19 mouse cellular contexts compared by ENCODE assay signal in the genomic region with DNA sequence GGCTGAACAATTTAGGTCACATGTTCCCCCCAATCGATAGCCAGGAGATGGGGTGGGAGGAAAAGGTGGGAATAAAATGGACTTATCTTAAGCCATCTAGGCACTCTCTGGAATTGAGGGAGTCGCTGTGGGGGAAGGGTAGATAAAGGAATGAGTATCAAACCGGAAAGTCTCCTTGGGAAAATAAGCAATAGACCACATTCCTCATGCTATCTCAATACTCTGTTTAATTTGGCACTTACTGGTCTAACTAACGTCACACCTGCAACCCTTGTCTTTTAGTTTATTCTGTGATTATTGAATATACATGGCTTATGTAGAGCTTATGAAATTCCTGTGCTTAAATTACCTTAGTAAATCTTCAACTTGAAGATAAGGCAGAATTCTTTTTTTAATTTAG. TPM values are rescaled to one million over a fixed set of nuclear protein-coding genes. Genes with fewer than 3 reads are reported as not detected.
DNase-seq lines count a peak whose midpoint lies in the region; ATAC-seq lines count a peak whose summit lies in the region.
"Had no signal": no experiment of that assay in that cellular context is flagged by ENCODE, and none has a peak within 500 bp of the region (broad histone marks: within the 10 kb centered on the region; RNA-seq: fewer than 3 reads in every experiment).

No protein-coding gene starts in this region.

- no peak overlapping the region for H3K9ac ChIP-seq in intestine, embryonic 16.5 days (ENCODE audit: low read depth, low read length)
- H3K9ac ChIP-seq in intestine, embryonic 15.5 days = no peak overlapping the region
- no peak overlapping the region for H3K9ac ChIP-seq in lung, embryonic 16.5 days (ENCODE audit: low read length)
- H3K9ac ChIP-seq in stomach, embryonic 14.5 days (replicated peaks; ENCODE audit: low read depth, low read length) = no peak overlapping the region
- H3K9ac ChIP-seq in stomach, embryonic 16.5 days (ENCODE audit: low read length) = no peak overlapping the region
- H3K9ac ChIP-seq: hindbrain, embryonic 13.5 days had no signal

- H3K4me2 ChIP-seq in intestine, embryonic 16.5 days (ENCODE audit: low read depth, low read length) = no peak overlapping the region
- H3K4me2 ChIP-seq in intestine, embryonic 15.5 days (replicated peaks) = no peak overlapping the region
- H3K4me2 ChIP-seq in lung, embryonic 16.5 days (ENCODE audit: low read depth, low read length) = no peak overlapping the region
- no peak overlapping the region for H3K4me2 ChIP-seq in stomach, embryonic 14.5 days (replicated peaks; ENCODE audit: low read depth, low read length)
- no peak overlapping the region for H3K4me2 ChIP-seq in stomach, embryonic 16.5 days (ENCODE audit: low read depth, low read length)
- H3K4me2 ChIP-seq: hindbrain, embryonic 13.5 days had no signal

- H3K27me3 ChIP-seq in intestine, embryonic 16.5 days (replicated peaks; ENCODE audit: control insufficient read depth, insufficient read depth, low read length) = no peaks in the 10 kb centered on the region
- H3K27me3 ChIP-seq in intestine, embryonic 15.5 days (replicated peaks) = no peaks in the 10 kb centered on the region
- no peaks in the 10 kb centered on the region for H3K27me3 ChIP-seq in lung, embryonic 16.5 days (ENCODE audit: control insufficient read depth, insufficient read depth, low read depth, low read length)
- H3K27me3 ChIP-seq in stomach, embryonic 14.5 days (ENCODE audit: control insufficient read depth, insufficient read depth, low read length) = no peaks in the 10 kb centered on the region
- no peaks in the 10 kb centered on the region for H3K27me3 ChIP-seq in stomach, embryonic 16.5 days (ENCODE audit: control insufficient read depth, insufficient read depth, low read length)
- H3K27me3 ChIP-seq: hindbrain, embryonic 13.5 days had no signal

- DNase-seq in lung, postnatal 4 days = no peak
- no peak for DNase-seq in gastrocnemius, postnatal 10 days
- DNase-seq: adrenal gland, adult 8-10 months; adrenal gland, postnatal 36 days; cerebellum, adult 2 months; cerebellum, postnatal 10 days; gastrocnemius, adult 2 months; gastrocnemius, postnatal 36 days; heart, adult 2 months; heart, postnatal 10 days had no signal

- peaks cover 5% of the 10 kb centered on the region; the same call in 1 of the 2 replicates for H3K4me1 ChIP-seq in intestine, embryonic 16.5 days (ENCODE audit: control insufficient read depth, insufficient read depth, low read length)
- H3K4me1 ChIP-seq in intestine, embryonic 15.5 days (replicated peaks) = no peaks in the 10 kb centered on the region
- H3K4me1 ChIP-seq in lung, embryonic 16.5 days (replicated peaks; ENCODE audit: control insufficient read depth, insufficient read depth, low read length) = peaks cover 7% of the 10 kb centered on the region; the same call in 1 of the 2 replicates
- H3K4me1 ChIP-seq in stomach, embryonic 14.5 days (ENCODE audit: control insufficient read depth, insufficient read depth, low read length) = no peaks in the 10 kb centered on the region
- H3K4me1 ChIP-seq in stomach, embryonic 16.5 days (ENCODE audit: control insufficient read depth, insufficient read depth, low read length) = peaks cover 4% of the 10 kb centered on the region
- H3K4me1 ChIP-seq: hindbrain, embryonic 13.5 days had no signal

- no peak overlapping the region for H3K4me3 ChIP-seq in intestine, embryonic 16.5 days (ENCODE audit: low read length)
- H3K4me3 ChIP-seq in intestine, embryonic 15.5 days (replicated peaks) = no peak overlapping the region
- H3K4me3 ChIP-seq in lung, embryonic 16.5 days (ENCODE audit: low read length) = no peak overlapping the region
- H3K4me3 ChIP-seq in stomach, embryonic 14.5 days (ENCODE audit: low read depth, low read length) = no peak overlapping the region
- H3K4me3 ChIP-seq in stomach, embryonic 16.5 days (replicated peaks; ENCODE audit: low read length) = no peak overlapping the region
- H3K4me3 ChIP-seq: embryonic facial prominence, embryonic 10.5 days; gastrocnemius, adult 2 months; heart, adult 2 months; hindbrain, embryonic 13.5 days had no signal

- no peak overlapping the region for H3K27ac ChIP-seq in intestine, embryonic 16.5 days (ENCODE audit: low read length)
- H3K27ac ChIP-seq in intestine, embryonic 15.5 days = no peak overlapping the region
- peak overlapping the region; percentile 58 for H3K27ac ChIP-seq in lung, embryonic 16.5 days (ENCODE audit: low read length)
- H3K27ac ChIP-seq in stomach, embryonic 14.5 days (ENCODE audit: low read length) = no peak overlapping the region
- H3K27ac ChIP-seq in stomach, embryonic 16.5 days (ENCODE audit: low read length) = no peak overlapping the region
- H3K27ac ChIP-seq: embryonic facial prominence, embryonic 10.5 days; gastrocnemius, adult 2 months; heart, adult 2 months; hindbrain, embryonic 13.5 days; hindbrain, postnatal 0 days had no signal

- WGBS in intestine, embryonic 16.5 days = 55% methylated on average over 4 of the region's 4 CpGs
- WGBS in intestine, embryonic 15.5 days = 57% methylated on average over 4 of the region's 4 CpGs
- 37% methylated on average over 4 of the region's 4 CpGs for WGBS in lung, embryonic 16.5 days
- 55% methylated on average over 4 of the region's 4 CpGs for WGBS in stomach, embryonic 14.5 days
- WGBS in stomach, embryonic 16.5 days = 54% methylated on average over 4 of the region's 4 CpGs

- no peaks in the 10 kb centered on the region for H3K36me3 ChIP-seq in intestine, embryonic 16.5 days (ENCODE audit: control insufficient read depth, insufficient read depth, low read length)
- no peaks in the 10 kb centered on the region for H3K36me3 ChIP-seq in intestine, embryonic 15.5 days
- no peaks in the 10 kb centered on the region for H3K36me3 ChIP-seq in lung, embryonic 16.5 days (ENCODE audit: control insufficient read depth, insufficient read depth, low read length)
- no peaks in the 10 kb centered on the region for H3K36me3 ChIP-seq in stomach, embryonic 14.5 days (ENCODE audit: control insufficient read depth, insufficient read depth, low read length)
- H3K36me3 ChIP-seq in stomach, embryonic 16.5 days (ENCODE audit: control insufficient read depth, insufficient read depth, low read length) = no peaks in the 10 kb centered on the region
- H3K36me3 ChIP-seq: embryonic facial prominence, embryonic 10.5 days; hindbrain, embryonic 13.5 days had no signal

- 0 out of 2 replicates have a peak, but pooled peaks have one; percentile 38 for ATAC-seq in intestine, embryonic 16.5 days
- no peak for ATAC-seq in intestine, embryonic 15.5 days
- peak; percentile 58; the same call in 1 of the 2 replicates for ATAC-seq in lung, embryonic 16.5 days (ENCODE audit: low read depth)
- ATAC-seq in stomach, embryonic 14.5 days (ENCODE audit: insufficient number of reproducible peaks, insufficient read depth, low FRiP score, low read depth) = peak; percentile 49; the same call in 1 of the 2 replicates
- ATAC-seq in stomach, embryonic 16.5 days (ENCODE audit: insufficient read depth, low FRiP score) = peak; percentile 76; the same call in 1 of the 2 replicates
- ATAC-seq: forebrain, embryonic 14.5 days; hindbrain, postnatal 0 days had no signal

- H3K9me3 ChIP-seq in intestine, embryonic 16.5 days (ENCODE audit: control insufficient read depth, low read length) = no peaks in the 10 kb centered on the region
- H3K9me3 ChIP-seq in intestine, embryonic 15.5 days = no peaks in the 10 kb centered on the region
- H3K9me3 ChIP-seq in lung, embryonic 16.5 days (ENCODE audit: control insufficient read depth, low read length) = no peaks in the 10 kb centered on the region
- H3K9me3 ChIP-seq in stomach, embryonic 14.5 days (ENCODE audit: control insufficient read depth, low read depth, low read length) = no peaks in the 10 kb centered on the region
- no peaks in the 10 kb centered on the region for H3K9me3 ChIP-seq in stomach, embryonic 16.5 days (replicated peaks; ENCODE audit: control insufficient read depth, low read length)
- H3K9me3 ChIP-seq: embryonic facial prominence, embryonic 10.5 days; hindbrain, embryonic 13.5 days had no signal

RNA-seq across cellular contexts. Expression of a gene that starts 11.9 kb away (rescaled TPM):
- 203 and 204 TPM in 2 replicates for polyA plus RNA-seq in intestine, embryonic 16.5 days (2015; fragmentation: Nextera tagmentation; extraction: Ambion mirVana)
- 210 and 215 TPM in 2 replicates for polyA plus RNA-seq in intestine, embryonic 15.5 days (2015; fragmentation: Nextera tagmentation; extraction: Ambion mirVana)
- 506 and 518 TPM in 2 replicates for polyA plus RNA-seq in lung, embryonic 16.5 days (2015; fragmentation: Nextera tagmentation; extraction: Ambion mirVana)
- 292 and 302 TPM in 2 replicates for polyA plus RNA-seq in stomach, embryonic 14.5 days (2014; fragmentation: Nextera tagmentation; extraction: Ambion mirVana)
- 326 and 359 TPM in 2 replicates for polyA plus RNA-seq in stomach, embryonic 16.5 days (2015; fragmentation: Nextera tagmentation; extraction: Ambion mirVana)
- 100 to 1,000 TPM; 137 to 148 TPM for total RNA-seq in gastrocnemius, postnatal 10 days (2021)

RNA-seq across cellular contexts. Expression of a gene that starts 56.9 kb away (rescaled TPM):
- polyA plus RNA-seq in intestine, embryonic 16.5 days (2015; fragmentation: Nextera tagmentation; extraction: Ambion mirVana) = 3.5 and 4.2 TPM in 2 replicates
- polyA plus RNA-seq in intestine, embryonic 15.5 days (2015; fragmentation: Nextera tagmentation; extraction: Ambion mirVana) = 3.9 and 4.1 TPM in 2 replicates
- 4.6 and 4.8 TPM in 2 replicates for polyA plus RNA-seq in lung, embryonic 16.5 days (2015; fragmentation: Nextera tagmentation; extraction: Ambion mirVana)
- 7.1 and 7.8 TPM in 2 replicates for polyA plus RNA-seq in stomach, embryonic 14.5 days (2014; fragmentation: Nextera tagmentation; extraction: Ambion mirVana)
- polyA plus RNA-seq in stomach, embryonic 16.5 days (2015; fragmentation: Nextera tagmentation; extraction: Ambion mirVana) = 4.8 and 5.2 TPM in 2 replicates
- 1 to 10 TPM; 3.4 to 5.7 TPM for total RNA-seq in gastrocnemius, postnatal 10 days (2021)
